Mouse (Mus musculus): ENCODE measurements around the gene Pik3cd.
A peak's percentile ranks its signal among the peaks of the same experiment; 100 is the strongest.
"Not testable (repeated sequence)": the region's sequence is repeated elsewhere in the genome, so short reads cannot be mapped to it uniquely, and the experiment has no call there.

The Pik3cd gene

GRCm38 (mm10) chr4:149650493-149651193 is 51.7 kb downstream of the Pik3cd start:
- peak; percentile 77 for DNase-seq (ENCODE audit: low read depth)

- peak; percentile 39 for DNase-seq (ENCODE audit: low read depth)
Measured at GRCm38 (mm10) chr4:149648031-149648805, 54.2 kb downstream of the Pik3cd start.

GRCm38 (mm10) chr4:149645761-149646160 is 56.6 kb downstream of the Pik3cd start:
- DNase-seq (ENCODE audit: low read depth): no peak

GRCm38 (mm10) chr4:149641956-149642355 is 60.4 kb downstream of the Pik3cd start:
- no peak for DNase-seq (ENCODE audit: low read depth)

- DNase-seq (ENCODE audit: low read depth): no peak
Measured at GRCm38 (mm10) chr4:149641400-149641799, 61.0 kb downstream of the Pik3cd start.

GRCm38 (mm10) chr4:149640831-149641230 is 61.5 kb downstream of the Pik3cd start:
- no peak for DNase-seq (ENCODE audit: low read depth)

GRCm38 (mm10) chr4:149637942-149638341 is 64.4 kb downstream of the Pik3cd start:
- DNase-seq (ENCODE audit: low read depth): no peak

GRCm38 (mm10) chr4:149635915-149636415 is 66.4 kb downstream of the Pik3cd start:
- DNase-seq (ENCODE audit: low read depth): no peak

GRCm38 (mm10) chr4:149634966-149635365 is 67.4 kb downstream of the Pik3cd start:
- no peak for DNase-seq (ENCODE audit: low read depth)

- DNase-seq (ENCODE audit: low read depth): no peak
Measured at GRCm38 (mm10) chr4:149634157-149634556, 68.2 kb downstream of the Pik3cd start.

GRCm38 (mm10) chr4:149632670-149633307 is 69.6 kb downstream of the Pik3cd start:
- no peak for DNase-seq (ENCODE audit: low read depth)

- DNase-seq (ENCODE audit: low read depth): no peak
Measured at GRCm38 (mm10) chr4:149628810-149629209, 73.6 kb downstream of the Pik3cd start.

- DNase-seq (ENCODE audit: low read depth): peak; percentile 72
Measured at GRCm38 (mm10) chr4:149628372-149628771, 74.0 kb downstream of the Pik3cd start.

- no peak for DNase-seq (ENCODE audit: low read depth)
Measured at GRCm38 (mm10) chr4:149626809-149627208, 75.6 kb downstream of the Pik3cd start.

- no peak for DNase-seq (ENCODE audit: low read depth)
Measured at GRCm38 (mm10) chr4:149623711-149624110, 78.7 kb downstream of the Pik3cd start.

- DNase-seq (ENCODE audit: low read depth): no peak
Measured at GRCm38 (mm10) chr4:149621286-149621685, 81.1 kb downstream of the Pik3cd start.

- no peak for DNase-seq (ENCODE audit: low read depth)
Measured at GRCm38 (mm10) chr4:149619988-149620387, 82.4 kb downstream of the Pik3cd start.

GRCm38 (mm10) chr4:149616999-149617398 is 85.4 kb downstream of the Pik3cd start:
- not testable (repeated sequence) for DNase-seq (ENCODE audit: low read depth)

GRCm38 (mm10) chr4:149614869-149615268 is 87.5 kb downstream of the Pik3cd start:
- DNase-seq (ENCODE audit: low read depth): peak; percentile 45

GRCm38 (mm10) chr4:149613497-149613896 is 88.9 kb downstream of the Pik3cd start:
- DNase-seq (ENCODE audit: low read depth): not testable (repeated sequence)

- DNase-seq (ENCODE audit: low read depth): peak; percentile 77
Measured at GRCm38 (mm10) chr4:149611376-149612044, 90.9 kb downstream of the Pik3cd start.

Measured in induced T-regulatory cell, adult 2 months (primary cell).